Mouse (Mus musculus) stomach, embryonic 15.5 days (tissue): ENCODE data around the gene Sh3glb2. TPM values are rescaled to one million over a fixed set of nuclear protein-coding genes. Genes with fewer than 3 reads are reported as not detected.

Experiments used
- ATAC-seq: fragments of 200-750 bp; cut with Nextera tagmentation; 2 replicates; pipeline ENCODE4 v1.8.0; 2017; ENCODE audit warnings: low read depth, moderate number of reproducible peaks, moderate TSS enrichment; ENCODE audit not compliant: insufficient read depth, low FRiP score
- H3K27ac ChIP-seq: fragments of 300-500 bp; sonication (generic); 2 replicates; pipeline ENCODE4 v1.5.1; 2015; ENCODE audit warnings: mild to moderate bottlenecking, inconsistent platforms
- H3K27me3 ChIP-seq: fragments of 300-500 bp; sonication (generic); replicated peaks from 2 replicates; pipeline ENCODE4 v1.6.1; 2015; ENCODE audit warnings: inconsistent platforms
- H3K36me3 ChIP-seq: fragments of 300-500 bp; sonication (generic); 2 replicates; pipeline ENCODE4 v1.6.1; 2015; ENCODE audit warnings: inconsistent platforms
- H3K4me1 ChIP-seq: fragments of 300-500 bp; sonication (generic); 2 replicates; pipeline ENCODE4 v1.6.1; 2015; ENCODE audit warnings: inconsistent platforms
- H3K4me2 ChIP-seq: fragments of 300-500 bp; sonication (generic); 2 replicates; pipeline ENCODE4 v1.6.1; 2015; ENCODE audit warnings: mild to moderate bottlenecking, inconsistent platforms
- H3K4me3 ChIP-seq: fragments of 300-500 bp; sonication (generic); replicated peaks from 2 replicates; pipeline ENCODE4 v1.5.1; 2015; ENCODE audit warnings: inconsistent platforms
- H3K9ac ChIP-seq: fragments of 300-500 bp; sonication (generic); 2 replicates; pipeline ENCODE4 v1.6.1; 2015; ENCODE audit warnings: inconsistent platforms
- H3K9me3 ChIP-seq: fragments of 300-500 bp; sonication (generic); 2 replicates; pipeline ENCODE4 v1.6.1; 2016; ENCODE audit warnings: inconsistent platforms
- WGBS: fragments of 180-500 bp; shearing (Covaris S2); methylation state at CpG from one replicate; pipeline ENCODE4 v1.1.7; 2015; 5-methylcytosine and 5-hydroxymethylcytosine counted together
- polyA plus RNA-seq: library from polyadenylated mRNA; unstranded; fragments of >200 nt; fragmentation: Nextera tagmentation; extraction: Ambion mirVana; gene quantifications from 2 replicates; pipeline ENCODE4 v1.2.1, GENCODE M21; 2015

The Sh3glb2 gene
- 92.6 and 94.6 TPM in 2 replicates for polyA plus RNA-seq

DNA sequence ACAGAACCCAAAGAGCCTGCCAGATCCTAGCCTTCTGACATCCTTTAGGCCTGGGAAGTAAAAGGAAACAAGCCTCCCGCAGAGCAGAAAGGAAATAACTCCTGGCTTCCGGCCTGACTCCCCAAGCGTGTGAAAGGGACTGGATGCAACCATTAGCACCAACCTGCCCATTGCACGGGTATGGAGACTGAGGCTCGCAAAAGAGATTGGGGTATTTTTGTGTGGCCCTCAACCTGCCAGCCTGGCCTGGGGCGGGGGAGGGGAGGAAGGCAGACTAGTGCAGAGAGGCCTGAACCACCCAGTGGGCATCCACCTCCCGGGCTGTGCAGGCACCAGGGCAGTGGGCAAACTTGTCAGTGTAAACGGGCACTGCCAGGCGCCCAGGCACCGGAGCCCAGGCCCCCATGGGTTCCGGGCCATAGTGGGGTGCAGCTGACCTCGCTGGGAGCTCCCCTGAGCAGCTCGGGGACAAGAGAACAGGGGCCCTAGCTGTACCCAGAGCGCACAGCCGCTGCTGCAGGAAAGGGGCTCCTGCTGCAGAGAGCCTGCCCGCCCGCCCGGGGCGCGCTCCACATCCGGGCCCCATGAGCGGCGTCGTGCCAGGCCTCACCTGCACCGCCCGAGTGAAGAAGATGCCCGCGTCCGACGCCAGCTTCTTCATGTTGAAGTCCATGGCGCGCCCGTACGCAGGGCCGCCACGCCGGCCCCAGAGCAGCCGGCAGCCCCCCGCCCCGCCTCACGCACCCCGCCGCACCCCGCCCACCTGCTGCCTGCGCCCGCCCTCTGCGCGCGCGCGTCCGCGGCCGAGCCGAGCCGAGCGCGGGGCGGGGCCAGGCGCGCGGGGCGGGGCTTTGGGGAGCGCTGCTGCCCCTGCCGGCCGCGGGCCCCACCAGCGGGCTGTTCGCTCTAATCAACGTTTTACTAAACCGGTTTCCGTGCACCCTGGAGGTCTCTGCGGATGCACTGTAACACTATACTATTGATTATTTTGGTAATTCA, at the start of gene Sh3glb2:
Gene Sh3glb2 (minus strand): TSS at position 805 of the 999 bp plus-strand sequence.
- Histone ChIP-seq H3K4me2 (peak within 1 kb of the TSS; percentile 96), H3K27me3 (no peaks in the 10 kb centered on the region), H3K36me3 (peaks cover 2% of the 10 kb centered on the region; the same call in 1 of the 2 replicates), H3K9ac (peak within 1 kb of the TSS; percentile 80), H3K27ac (peak within 1 kb of the TSS; percentile 82), H3K9me3 (no peaks in the 10 kb centered on the region), H3K4me1 (peaks cover 47% of the 10 kb centered on the region), H3K4me3 (peak within 1 kb of the TSS; percentile 83)
- peak; percentile 50 for ATAC-seq
- WGBS, result 2% methylated on average over 73 of the region's 73 CpGs

DNA sequence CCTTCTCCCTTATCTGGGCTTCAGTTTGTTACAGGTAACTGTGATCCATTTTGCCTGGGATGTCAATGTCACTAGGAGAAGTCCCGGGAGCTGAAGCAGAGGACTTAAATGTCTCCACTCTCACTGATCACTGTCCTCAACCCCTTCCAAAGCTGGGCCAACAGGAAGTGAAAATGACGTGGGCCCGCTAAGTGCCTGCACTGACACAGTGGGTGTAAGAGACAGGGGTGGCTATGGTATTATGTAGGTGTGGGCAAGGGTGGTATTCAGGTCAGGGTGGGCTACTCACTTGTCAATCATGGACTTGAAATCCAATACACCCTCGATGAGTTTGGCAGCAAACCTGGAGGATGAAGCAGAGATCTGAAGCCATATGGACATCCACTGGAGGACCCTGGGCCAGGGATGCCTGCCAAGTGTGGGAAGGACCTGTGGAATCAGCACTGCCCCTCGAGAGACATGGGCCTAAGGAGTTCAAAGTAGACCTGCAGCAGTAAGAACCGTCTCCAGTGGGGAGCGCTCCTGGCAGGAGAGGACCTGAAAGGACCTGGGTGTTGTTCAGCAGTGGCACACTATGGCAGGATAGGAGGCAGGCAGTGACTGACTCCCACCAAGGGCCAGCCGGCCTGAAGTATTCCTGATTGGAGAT, 49.4 kb upstream of the Sh3glb2 start:
- no peak overlapping the region for H3K27ac ChIP-seq
- no peak overlapping the region for H3K9ac ChIP-seq
- no peak for ATAC-seq
- no peaks in the 10 kb centered on the region for H3K4me1 ChIP-seq
- no peak overlapping the region for H3K4me2 ChIP-seq
- H3K27me3 ChIP-seq, result no peaks in the 10 kb centered on the region
- no peak overlapping the region for H3K4me3 ChIP-seq
- 81% methylated on average over 8 of the region's 8 CpGs for WGBS
- peaks cover 11% of the 10 kb centered on the region; the same call in 1 of the 2 replicates for H3K36me3 ChIP-seq
- no peaks in the 10 kb centered on the region for H3K9me3 ChIP-seq

DNA sequence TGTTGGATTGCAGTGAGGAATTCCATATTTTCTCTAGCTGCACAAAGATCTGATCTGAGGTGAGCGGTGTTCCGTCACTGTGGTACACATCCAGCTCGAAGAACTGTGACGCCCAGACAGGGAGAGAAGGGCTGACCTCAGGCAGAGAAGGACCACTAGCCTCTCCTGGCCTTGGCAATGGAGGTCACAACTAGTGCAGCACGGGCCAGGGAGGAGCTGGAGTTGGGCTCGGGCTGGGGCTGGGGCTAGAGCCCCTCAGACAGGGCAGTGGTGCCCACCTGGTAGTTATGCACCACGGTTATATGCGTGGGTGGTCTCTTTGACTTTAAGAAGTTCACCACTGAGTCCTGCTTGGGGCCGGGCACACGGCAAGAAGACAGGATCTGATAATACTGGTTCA, 48.6 kb upstream of the Sh3glb2 start:
- Histone ChIP-seq H3K9ac (no peak overlapping the region), H3K4me2 (no peak overlapping the region), H3K4me1 (no peaks in the 10 kb centered on the region), H3K36me3 (peaks cover 12% of the 10 kb centered on the region; the same call in 1 of the 2 replicates), H3K27me3 (no peaks in the 10 kb centered on the region), H3K4me3 (no peak overlapping the region), H3K27ac (no peak overlapping the region), H3K9me3 (no peaks in the 10 kb centered on the region)
- no peak for ATAC-seq
- 90% methylated on average over 10 of the region's 10 CpGs for WGBS

DNA sequence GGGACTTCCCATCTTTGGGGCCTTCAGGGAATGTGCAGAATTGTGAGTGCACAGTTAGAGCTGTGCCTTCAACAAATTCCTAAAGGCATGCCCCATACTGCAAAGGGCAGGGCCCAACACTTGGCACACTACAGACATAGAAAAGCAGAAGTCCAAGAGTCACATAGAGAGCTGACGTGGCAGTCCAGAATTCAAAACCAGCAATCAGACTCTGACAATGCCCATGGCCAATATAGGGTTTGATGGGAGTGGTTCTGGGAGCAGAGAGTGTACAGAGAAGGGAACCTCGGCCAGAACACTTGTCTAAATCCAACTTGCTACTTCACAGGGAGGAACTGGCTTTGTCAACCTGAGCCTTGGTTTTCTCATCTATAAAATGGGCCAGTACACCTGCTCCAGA, 48.1 kb upstream of the Sh3glb2 start:
- Histone ChIP-seq H3K4me2 (no peak overlapping the region), H3K9ac (no peak overlapping the region), H3K4me1 (no peaks in the 10 kb centered on the region), H3K4me3 (no peak overlapping the region), H3K27me3 (no peaks in the 10 kb centered on the region), H3K27ac (no peak overlapping the region), H3K36me3 (peaks cover 14% of the 10 kb centered on the region; the same call in 1 of the 2 replicates), H3K9me3 (no peaks in the 10 kb centered on the region)
- no peak for ATAC-seq
- 83% methylated on average over 2 of the region's 2 CpGs for WGBS

DNA sequence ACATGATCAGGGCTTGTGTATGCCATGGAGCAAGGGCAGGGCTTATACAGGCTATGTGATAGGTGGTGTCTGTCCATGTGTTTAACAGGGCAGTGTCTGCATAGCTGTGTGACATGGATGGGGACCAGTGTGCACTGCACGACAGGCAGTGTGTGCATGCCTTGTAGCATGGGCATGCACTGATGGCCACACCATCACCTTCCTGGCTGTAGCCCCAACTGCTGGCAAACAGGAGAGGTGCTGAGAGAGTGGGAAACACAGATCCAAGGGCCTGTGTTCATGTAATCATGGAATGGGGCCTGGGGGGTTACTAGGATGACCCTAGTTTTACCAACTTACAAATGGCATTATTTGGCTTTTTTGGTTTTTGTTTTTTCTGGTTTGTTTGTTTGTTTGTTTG, 44.7 kb upstream of the Sh3glb2 start:
- no peak overlapping the region for H3K4me3 ChIP-seq
- WGBS, result 74% methylated on average over 1 of the region's 1 CpGs
- H3K36me3 ChIP-seq, result peaks cover 17% of the 10 kb centered on the region; the same call in 1 of the 2 replicates
- no peak overlapping the region for H3K27ac ChIP-seq
- H3K4me1 ChIP-seq, result 0 out of 2 replicates have a peak, but pooled peaks cover under 1% of the 10 kb centered on the region
- H3K9me3 ChIP-seq, result no peaks in the 10 kb centered on the region
- H3K4me2 ChIP-seq, result no peak overlapping the region
- ATAC-seq, result no peak
- H3K27me3 ChIP-seq, result no peaks in the 10 kb centered on the region
- no peak overlapping the region for H3K9ac ChIP-seq

DNA sequence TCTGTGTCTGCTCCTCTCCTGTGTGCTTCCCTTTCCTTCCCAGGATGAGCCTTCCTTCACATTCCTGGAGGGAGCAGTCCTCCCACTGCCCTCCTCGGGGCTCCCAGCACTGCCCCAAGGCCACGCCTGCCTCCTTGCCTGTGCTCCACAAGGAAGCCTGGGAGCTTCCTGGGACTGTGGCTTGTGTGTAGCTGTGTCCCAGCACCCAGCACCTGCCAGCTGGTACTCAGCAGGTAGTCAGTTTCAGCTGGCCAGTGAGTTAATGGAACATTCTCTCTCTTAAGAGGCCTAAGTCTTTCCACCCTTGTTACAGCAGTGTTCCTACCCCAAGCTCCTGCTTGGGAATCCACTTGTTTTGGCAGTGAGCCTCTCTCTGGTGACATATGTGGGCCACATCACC, 43.7 kb upstream of the Sh3glb2 start:
- no peak for ATAC-seq
- Histone ChIP-seq H3K27me3 (no peaks in the 10 kb centered on the region), H3K36me3 (peaks cover 14% of the 10 kb centered on the region)

DNA sequence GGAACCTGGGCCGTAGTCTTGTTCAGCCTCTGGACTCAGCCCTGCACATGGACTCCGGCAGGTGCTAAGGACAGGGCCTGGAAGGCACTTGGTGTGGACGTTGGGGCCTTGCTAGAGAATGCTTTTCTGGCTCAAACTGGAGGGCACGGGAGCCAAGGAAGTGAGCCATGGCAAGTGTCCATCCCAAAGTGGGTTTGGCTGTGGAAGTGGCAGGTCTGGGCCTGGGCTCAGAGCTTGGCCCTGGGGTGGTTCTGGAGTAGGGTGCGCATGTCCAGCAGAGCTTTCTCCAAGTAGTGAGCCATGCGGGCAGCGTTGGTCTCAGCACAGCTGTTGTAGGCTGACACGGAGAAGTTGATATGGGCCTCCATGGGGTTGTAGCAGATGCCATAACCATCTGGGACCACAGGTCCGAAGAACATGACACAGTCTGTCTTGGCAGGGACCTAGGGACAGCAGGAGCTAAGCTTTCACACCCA, 43.3 kb upstream of the Sh3glb2 start:
- Histone ChIP-seq H3K9ac (no peak overlapping the region), H3K27ac (no peak overlapping the region), H3K4me3 (no peak overlapping the region), H3K4me2 (no peak overlapping the region), H3K36me3 (peaks cover 16% of the 10 kb centered on the region), H3K9me3 (no peaks in the 10 kb centered on the region), H3K27me3 (no peaks in the 10 kb centered on the region), H3K4me1 (0 out of 2 replicates have a peak, but pooled peaks cover 4% of the 10 kb centered on the region)
- ATAC-seq, result no peak
- 90% methylated on average over 9 of the region's 9 CpGs for WGBS

More for the DNA sequence above, 43.7 kb upstream of the Sh3glb2 start:
- Histone ChIP-seq H3K4me1 (0 out of 2 replicates have a peak, but pooled peaks cover 4% of the 10 kb centered on the region), H3K9ac (no peak overlapping the region), H3K4me3 (no peak overlapping the region), H3K4me2 (no peak overlapping the region), H3K27ac (no peak overlapping the region), H3K9me3 (no peaks in the 10 kb centered on the region)
- WGBS, result 68% methylated on average over 2 of the region's 2 CpGs

DNA sequence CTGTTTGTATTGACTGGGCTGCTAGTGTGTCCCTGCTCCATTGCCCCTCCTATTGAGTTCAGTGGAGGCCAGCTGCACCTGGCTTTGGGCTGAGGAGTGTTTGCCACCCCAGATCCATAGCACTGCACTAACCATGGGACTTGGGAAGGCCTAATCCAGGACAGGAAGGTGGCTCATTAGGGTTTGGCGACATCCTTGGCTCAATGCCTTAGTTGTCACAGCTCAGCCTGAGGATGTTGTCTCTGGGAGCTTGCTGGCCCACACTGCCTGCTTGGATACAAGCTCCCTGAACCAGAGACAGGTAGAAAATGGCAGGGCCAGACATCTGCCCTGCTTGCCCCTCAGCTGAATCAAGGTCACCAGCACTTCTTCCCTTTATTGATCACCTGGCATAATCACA, 42.4 kb upstream of the Sh3glb2 start:
- WGBS, result 93% methylated on average over 1 of the region's 1 CpGs
- H3K27ac ChIP-seq, result no peak overlapping the region
- H3K9ac ChIP-seq, result no peak overlapping the region
- H3K36me3 ChIP-seq, result peaks cover 22% of the 10 kb centered on the region
- no peaks in the 10 kb centered on the region for H3K27me3 ChIP-seq
- H3K4me1 ChIP-seq, result 0 out of 2 replicates have a peak, but pooled peaks cover 4% of the 10 kb centered on the region
- ATAC-seq, result no peak
- no peaks in the 10 kb centered on the region for H3K9me3 ChIP-seq
- no peak overlapping the region for H3K4me3 ChIP-seq
- no peak overlapping the region for H3K4me2 ChIP-seq

DNA sequence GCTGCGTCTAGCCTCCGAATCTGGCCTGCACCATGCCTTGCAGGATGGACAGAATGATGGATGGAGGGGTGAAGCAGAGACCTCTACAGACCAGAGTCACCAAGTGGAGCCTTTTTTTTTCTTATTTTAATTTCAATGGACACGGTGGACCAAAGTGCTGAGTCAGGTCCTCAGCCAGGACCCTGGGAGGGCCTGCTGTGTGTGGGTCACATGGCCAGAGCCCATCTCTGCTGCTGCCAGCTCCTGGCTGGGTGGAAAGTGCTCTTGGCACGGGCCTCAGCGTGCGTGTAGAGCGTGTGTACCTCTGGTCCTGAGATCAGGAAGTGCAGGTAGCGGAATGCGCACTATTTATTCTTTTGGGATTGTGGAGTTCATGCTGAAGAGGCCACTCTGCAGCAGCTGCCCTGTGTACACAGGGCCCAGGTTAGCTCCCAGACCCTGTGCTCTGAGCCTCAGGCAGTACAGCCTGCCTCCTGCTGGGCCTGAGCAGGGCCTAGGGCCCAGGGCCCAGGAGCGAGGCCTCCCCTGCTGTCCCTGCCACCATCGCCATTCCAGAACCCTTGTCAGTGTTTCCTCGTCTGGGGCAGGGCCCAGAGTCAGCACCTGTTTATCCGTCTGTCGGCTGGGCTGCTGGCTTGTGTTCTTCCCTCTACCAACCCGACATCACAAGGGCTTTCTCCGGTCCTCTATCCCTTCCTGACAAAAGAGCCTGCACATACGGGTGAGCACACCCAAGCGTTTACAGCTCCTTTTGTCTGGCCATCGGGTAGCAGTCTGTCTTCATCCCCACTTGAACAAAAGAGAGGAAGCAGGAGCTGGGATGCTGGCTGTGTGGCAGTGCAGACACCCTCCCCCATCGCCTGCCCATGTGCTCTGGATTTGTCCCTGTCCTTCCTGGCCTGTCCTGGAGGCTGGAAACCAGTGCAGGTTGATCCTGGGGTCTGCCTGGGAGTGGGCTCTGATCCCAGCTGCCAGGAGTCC, 40.3 kb upstream of the Sh3glb2 start:
- H3K27ac ChIP-seq, result peak overlapping the region; percentile 37; the same call in 1 of the 2 replicates
- peaks cover 31% of the 10 kb centered on the region for H3K36me3 ChIP-seq
- no peaks in the 10 kb centered on the region for H3K9me3 ChIP-seq
- H3K4me3 ChIP-seq, result no peak overlapping the region
- peak; percentile 48 for ATAC-seq
- 0 out of 2 replicates have a peak, but pooled peaks cover 4% of the 10 kb centered on the region for H3K4me1 ChIP-seq
- 58% methylated on average over 20 of the region's 20 CpGs for WGBS
- no peaks in the 10 kb centered on the region for H3K27me3 ChIP-seq
- no peak overlapping the region for H3K4me2 ChIP-seq
- no peak overlapping the region for H3K9ac ChIP-seq

DNA sequence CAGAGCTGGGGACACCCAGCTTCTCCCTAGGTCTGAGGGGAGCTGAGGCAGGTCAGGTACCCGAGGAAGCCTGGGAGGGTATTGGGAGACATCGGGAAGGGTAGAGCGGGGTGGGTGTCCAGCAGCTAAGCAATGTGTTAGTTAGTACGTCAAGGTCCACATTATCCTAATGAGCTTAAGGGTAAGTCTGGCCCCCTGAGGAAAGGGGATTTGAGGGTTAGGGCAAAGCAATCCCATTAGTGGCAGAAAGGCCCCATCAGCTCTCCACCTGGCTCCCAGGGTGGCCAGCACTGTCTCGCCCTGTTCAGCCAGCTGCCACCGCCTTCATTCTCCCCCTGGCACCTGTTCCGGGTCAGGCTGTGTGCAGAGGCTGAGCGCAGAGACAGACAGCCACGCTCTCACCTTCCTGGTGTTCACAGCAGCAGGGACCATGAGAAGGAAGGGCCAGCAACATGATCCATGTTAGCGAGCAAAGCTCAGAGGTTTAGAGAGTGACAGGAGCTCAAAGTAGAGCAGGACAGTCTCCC, 38.9 kb upstream of the Sh3glb2 start:
- ATAC-seq, result no peak
- Histone ChIP-seq H3K4me2 (no peak overlapping the region), H3K36me3 (peaks cover 31% of the 10 kb centered on the region), H3K9ac (no peak overlapping the region), H3K4me3 (no peak overlapping the region), H3K27ac (no peak overlapping the region), H3K27me3 (no peaks in the 10 kb centered on the region), H3K9me3 (no peaks in the 10 kb centered on the region), H3K4me1 (peaks cover 14% of the 10 kb centered on the region)
- 89% methylated on average over 10 of the region's 10 CpGs for WGBS

DNA sequence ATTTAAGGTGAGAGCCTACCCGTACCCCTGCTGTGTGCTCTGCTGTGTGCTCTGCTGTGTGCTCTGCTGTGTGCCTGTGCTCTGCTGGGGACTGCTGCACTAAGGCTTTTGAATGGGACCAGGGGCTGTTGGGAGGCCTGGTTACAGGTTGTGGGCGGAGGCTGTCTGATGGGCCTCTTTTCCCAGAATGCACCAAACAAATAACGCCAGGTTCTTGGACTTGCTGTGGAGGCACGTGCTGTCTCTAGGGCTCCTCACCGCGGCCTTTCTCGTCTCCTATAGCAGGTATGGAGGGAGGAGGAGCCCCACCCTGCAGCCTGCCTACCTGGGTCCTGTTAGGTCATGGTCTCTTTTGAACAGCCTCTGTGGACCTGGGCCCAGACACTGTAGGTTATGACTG, 37.1 kb upstream of the Sh3glb2 start:
- H3K4me3 ChIP-seq, result no peak overlapping the region
- no peaks in the 10 kb centered on the region for H3K9me3 ChIP-seq
- H3K4me1 ChIP-seq, result peaks cover 21% of the 10 kb centered on the region
- 84% methylated on average over 7 of the region's 7 CpGs for WGBS
- H3K9ac ChIP-seq, result no peak overlapping the region
- H3K27ac ChIP-seq, result 0 out of 2 replicates have a peak overlapping the region, but pooled peaks have one; percentile 13
- H3K27me3 ChIP-seq, result no peaks in the 10 kb centered on the region
- H3K36me3 ChIP-seq, result peaks cover 28% of the 10 kb centered on the region
- ATAC-seq, result no peak
- H3K4me2 ChIP-seq, result no peak overlapping the region
